Mouse (Mus musculus): ENCODE results near the gene Hist1h1t.
"Not testable (repeated sequence)": the region's sequence is repeated elsewhere in the genome, so short reads cannot be mapped to it uniquely, and the experiment has no call there.

Hist1h1t gene

DNA sequence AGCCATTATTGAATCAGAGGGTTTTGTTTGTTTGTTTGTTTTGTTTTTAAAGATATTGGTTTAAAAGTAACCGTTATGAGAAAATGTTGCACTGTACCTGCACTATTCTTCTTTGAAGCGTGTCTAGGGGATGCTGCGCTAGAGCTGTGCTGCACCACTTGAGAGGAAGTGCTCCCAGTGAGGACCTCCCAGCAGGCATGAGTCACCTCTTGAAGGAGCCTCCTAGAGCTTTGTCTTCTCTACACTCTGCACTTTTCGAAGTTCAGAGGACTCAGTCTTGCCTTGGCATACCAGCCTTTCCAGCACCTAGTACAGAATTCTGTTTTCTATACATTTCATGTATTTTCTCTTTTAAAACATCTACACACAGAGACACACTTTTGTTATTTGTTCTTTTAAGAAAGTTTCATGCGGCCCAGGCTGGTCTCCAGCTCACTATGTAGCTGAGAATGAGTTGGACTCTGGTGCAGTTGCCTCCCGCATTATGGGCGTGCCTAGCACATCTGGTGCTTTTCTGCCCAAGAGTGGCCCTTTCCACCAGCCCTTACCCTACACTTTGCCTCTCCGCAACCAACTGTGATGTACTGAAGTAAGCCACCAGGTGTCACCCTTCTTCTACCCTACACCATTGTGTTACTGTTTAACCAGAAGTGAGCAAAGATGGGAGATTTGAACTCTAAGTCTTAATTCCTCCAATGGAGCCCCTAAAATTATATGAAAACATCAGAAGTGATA, 5.3 kb downstream of the Hist1h1t start:
- DNase-seq: peak; percentile 76 to 84

DNA sequence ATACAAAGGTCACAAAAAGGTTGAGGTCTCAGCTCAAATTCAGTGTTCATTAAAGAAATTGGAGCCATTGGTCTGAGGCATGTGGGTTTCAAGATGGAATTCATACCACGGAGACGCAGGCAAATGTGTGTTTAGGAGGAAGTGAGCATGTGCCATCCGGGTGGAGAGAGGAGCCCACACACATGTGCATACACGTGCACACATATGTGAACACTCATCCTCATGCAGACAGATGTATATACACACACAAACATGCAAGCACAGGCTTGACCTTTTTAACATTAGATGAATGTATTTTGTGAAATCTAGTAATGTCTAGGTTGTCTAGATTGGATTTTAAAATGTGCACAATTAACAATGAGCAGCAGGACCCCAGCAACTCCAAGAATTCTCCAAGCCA, 6.6 kb downstream of the Hist1h1t start:
- DNase-seq: no peak

DNA sequence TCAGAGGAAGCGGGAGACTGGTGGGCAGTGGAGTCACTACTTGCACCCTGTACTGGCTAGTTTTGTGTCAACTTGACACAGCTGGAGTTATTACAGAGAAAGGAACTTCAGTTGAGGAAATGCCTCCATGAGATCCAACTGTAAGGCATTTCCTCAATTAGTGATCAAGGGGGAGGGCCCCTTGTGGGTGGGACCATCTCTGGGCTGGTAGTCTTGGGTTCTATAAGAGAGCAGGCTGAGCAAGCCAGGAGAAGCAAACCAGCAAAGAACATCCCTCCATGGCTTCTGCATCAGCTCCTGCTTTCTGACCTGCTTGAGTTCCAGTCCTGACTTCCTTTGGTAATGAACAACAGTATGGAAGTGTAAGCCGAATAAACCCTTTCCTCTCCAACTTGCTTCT, 7.2 kb downstream of the Hist1h1t start:
- DNase-seq: not testable (repeated sequence)

DNA sequence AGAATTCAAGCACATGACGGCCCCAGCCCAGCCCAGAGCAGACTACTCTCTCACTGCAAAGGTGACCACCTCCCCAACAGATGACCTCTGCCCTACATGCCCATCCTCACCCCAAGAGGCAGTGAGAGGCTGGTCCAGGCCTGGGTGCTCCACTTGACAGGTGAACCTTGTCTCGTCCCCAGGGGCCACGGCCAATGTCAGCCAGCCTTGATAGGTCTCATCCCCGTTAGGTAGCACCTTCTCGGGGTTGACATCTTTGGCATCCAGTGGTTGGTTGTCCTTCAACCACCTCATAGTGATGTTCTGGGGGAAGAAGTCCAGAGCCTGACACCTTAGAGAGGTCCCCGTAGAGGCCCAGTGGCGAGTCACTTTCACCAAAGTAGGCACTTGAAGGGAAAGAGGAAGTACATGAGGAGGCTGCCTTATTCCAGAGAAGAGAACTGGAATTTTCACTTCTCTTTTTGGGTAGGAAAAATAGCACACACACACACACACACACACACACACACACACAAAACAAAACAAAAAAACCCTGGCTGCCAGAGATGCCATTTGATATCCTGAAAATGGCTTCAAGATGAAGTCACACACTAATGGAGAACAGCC, 10.2 kb downstream of the Hist1h1t start:
- peak in 1 of 2 experiments; percentile 0 for DNase-seq

DNA sequence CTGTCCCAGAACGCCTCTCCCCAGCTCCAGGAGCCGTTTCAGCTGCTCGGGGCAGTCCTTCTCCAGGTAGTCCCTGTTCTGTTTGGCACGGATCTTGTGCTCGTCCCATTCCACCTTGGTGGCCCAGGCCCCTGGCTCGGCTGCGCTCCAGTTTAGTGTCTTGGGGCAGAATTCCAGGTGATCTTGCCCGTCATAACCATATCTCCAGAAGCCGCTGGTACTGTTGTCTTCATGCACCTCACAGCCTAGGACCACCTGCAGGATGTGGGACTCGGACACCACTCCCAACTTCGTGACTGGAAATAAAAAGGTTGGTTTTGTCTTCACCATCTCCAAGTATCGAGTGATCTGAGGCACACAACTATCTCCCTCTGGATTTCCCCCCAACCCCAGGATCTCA, 11.2 kb downstream of the Hist1h1t start:
- DNase-seq: peak in 1 of 2 experiments; percentile 0

DNA sequence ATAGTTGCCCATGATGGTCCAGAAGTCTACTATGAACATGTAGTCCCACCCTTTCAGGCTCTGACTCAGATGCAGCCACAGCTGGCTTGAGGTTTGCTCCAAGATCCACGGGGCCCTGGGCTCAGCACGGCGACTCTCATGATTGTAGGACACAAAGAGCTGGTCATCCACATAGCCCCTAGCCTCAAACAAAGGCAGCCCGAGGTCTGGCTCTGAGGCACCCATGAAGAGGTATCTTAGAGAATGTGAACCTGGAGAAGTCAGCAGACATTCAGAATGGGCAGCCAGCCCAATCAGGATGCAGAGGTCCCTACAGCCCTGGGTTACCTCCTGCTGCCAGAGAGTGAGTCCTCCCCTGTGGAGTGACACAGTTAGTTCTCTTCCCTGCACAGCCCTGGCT, 12.4 kb downstream of the Hist1h1t start:
- DNase-seq: peak in 1 of 2 experiments; percentile 1

DNA sequence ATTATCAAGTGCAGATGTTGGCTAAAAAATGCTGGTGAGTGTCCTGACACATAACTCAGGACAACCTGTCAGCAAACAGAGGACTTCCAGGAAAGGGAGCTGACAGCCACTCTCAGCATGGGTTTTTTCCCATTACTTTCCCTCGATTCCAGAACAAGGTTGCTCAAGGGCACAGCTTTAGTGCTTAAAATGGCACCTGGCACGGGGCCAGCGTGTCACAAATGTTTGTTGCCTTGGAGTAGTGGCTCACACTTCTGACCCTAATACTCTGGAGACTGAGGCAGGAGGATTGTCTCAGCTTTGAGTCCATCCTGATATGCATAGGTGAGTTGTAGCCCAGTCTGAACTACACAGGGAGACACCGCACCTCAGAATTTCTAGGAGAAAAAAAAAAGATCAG, 13.0 kb downstream of the Hist1h1t start:
- DNase-seq: peak in 1 of 2 experiments; percentile 0

DNA sequence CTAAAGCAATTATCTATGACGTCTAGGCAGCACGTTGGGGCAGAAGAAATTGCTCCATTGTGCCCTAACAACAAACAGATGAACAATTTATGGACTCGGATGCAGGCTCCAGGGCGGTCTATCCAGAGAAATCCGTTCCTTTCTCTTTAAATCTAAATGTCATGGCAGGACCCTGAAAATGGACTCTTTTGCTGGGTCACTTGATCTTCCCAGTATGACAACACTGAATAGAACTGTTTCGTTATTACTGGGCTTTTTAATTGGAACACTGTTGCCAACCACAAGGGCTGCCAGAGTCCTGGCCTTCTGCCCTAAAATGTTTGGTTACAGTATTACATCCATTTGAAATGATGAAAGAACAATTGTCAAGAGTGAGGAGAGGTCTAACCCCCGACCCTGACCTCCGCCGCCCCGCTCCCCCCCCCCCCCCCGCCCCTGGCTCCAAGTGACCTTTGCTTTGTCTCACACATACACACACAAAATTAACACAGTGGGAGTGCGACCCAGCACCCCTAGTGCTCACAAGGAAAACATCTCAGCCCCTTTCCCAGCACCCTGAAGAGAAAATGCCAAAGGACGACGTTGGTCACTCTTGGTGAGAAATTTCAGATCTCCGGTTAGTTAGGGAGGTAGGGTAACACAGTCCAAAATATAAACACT, 14.2 kb downstream of the Hist1h1t start:
- peak in 1 of 2 experiments; percentile 12 for DNase-seq

DNA sequence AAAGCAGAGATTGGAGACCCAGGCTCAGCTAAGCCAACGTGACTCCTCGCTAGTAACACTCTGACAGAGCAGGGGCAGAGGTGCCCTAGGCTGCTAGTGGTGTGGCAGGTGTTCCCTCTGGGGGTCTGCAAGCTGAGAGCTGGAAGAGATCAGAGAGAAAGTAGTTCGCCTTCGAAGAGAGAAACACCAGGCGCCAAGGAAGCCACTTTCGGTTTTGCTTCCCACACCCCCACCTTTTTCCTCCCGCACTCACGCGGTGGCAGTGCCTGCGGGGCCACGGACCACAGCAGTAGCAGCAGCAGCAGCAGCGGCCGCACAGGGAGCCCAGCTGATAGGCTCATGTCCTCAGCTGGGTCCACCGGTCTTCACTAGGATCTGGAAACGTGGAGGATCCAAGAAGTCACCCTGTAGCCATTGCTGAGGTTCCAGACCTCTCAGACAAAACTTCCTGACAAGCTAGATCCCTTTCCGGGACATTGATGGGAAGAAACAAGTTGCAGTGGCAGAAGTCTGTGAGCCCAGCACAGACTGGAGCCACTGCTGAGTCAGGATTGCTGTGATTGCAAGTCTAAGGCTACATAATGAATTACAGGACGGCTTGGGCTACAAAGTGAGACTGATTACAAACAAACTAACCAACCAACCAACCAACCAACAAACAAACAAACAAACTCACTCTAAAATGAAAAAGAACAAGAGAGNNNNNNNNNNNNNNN, 14.9 kb downstream of the Hist1h1t start, which contains the start of gene Hfe:
Hfe (minus strand) TSS at position 481 of the 716 bp plus-strand sequence.
- peak in 1 of 2 experiments; percentile 52 for DNase-seq

DNA sequence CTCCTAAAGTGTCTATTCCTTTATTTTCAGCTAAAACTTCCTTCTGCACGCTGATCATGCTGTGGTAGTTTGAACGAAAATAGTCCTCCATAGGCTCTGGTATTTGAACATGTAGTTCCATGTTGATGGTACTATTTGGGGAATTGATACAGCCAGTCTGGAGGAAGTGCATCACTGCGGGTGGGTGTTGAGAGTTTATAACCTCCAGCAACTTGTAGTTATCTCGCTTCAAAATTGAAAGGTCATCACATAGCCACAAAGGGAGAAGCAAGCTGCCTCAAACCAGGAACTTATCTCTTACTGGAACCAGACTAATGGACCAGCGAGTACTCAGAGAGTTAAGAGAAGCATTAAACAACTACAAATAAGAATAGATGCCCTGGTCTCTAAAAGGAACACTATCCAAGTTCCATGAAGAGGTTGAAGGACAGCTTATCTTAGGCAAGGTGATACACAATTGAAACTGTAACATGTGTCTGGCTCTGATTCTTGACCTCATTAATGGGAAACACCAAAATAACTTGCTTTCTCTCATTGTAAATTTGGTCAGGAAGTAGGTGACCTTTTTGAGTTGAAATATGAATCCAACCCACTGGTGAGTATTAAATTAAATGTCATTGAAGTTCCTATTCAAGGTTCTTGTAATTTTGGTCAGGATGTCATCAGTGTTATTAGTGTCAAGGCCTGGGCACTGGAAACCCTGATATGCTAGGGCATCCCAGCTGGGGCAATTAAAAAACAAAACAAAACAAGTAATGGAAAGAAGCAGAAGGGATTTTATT, 20.8 kb downstream of the Hist1h1t start:
- peak in 1 of 2 experiments; percentile 0 for DNase-seq

DNA sequence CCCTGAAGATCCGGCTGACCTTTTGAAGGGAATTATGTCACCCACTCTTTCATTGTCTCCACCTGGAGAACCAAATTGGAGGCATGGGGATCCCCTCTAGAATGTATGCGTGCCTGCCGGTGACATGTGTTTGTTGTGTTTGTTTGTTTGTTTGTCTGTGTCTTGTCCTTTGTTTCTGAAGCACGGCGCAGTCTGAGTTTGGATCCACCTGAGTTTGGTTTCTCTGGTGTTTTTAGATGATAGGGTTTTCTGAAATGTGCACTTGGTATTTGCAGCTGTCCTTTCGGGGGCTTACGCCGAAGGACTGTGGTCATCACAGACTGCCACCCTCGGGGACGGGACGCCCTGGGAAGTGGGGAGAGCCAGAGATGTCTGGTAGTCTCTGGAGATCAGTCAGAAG, 21.6 kb downstream of the Hist1h1t start:
- DNase-seq: no peak

DNA sequence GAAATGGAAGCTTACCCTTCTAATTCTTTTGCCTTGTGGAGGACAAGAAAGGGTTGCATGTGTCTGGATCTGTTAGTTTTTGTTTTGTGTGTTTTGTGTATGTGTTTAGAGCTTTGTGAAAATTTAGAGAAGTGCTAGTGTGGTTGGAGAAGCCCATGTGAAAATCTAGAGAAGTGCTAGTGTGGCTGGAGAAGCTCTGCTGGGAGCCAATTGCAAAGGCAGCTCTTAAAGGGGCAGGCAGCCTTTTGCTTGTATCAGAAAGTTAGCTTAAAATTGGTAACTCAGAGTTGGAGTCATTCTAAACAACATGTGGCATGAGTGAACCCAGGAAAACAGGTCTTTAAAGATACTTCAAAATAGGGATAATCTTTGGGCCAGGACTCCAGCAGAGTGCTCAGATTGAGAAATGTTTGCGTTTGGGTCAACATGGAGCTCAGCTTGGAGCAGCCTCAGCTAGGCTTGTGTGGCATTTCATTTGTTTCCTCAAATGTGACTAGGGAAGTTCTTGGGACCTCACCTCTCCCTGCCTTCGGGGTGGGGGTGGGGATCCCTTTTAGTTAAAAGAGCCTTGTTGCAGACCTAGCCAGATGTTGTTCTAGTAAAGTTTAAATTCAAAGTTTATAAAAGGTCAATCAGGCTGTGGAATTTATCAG, 22.1 kb downstream of the Hist1h1t start:
- DNase-seq: not testable (repeated sequence)

DNA sequence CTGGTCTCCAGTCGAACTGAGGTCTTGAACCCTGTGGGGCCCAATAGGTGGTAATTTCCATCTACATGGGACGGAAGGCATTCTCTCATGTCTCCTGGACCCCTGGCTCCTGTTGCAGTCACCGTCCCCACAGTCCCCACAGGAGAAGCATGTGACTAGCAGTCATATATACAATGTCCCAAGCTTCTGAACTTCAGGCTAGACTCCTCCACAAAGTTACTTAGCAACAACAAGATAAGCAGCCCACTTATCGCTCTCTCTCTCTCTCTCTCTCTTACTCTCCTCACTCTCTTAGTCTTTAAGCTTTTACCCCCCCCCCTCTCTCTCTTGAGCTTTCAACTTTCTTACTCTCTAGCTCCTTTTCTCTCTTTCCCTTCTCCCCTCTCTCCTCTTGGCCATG, 28.6 kb downstream of the Hist1h1t start:
- no peak for DNase-seq

DNA sequence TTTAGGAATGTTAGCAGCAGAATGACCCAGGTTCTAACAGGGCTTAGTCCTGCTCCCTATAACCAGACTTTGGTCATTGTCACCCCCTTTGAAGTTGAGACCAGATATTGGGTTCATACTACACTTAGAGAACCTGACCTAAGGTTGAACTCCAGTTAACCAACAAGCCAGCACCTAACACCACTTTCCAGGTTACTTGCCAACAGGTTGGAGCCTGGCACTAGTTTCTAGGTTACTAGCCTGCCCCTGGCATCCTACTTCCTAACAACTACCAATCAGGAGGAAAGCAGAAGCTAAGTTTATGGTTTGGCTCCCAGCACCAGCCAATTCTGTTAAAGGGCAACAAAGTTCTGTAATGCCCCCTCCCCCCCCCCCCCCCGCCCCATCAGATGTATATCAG, 29.6 kb downstream of the Hist1h1t start:
- DNase-seq: no peak

DNA sequence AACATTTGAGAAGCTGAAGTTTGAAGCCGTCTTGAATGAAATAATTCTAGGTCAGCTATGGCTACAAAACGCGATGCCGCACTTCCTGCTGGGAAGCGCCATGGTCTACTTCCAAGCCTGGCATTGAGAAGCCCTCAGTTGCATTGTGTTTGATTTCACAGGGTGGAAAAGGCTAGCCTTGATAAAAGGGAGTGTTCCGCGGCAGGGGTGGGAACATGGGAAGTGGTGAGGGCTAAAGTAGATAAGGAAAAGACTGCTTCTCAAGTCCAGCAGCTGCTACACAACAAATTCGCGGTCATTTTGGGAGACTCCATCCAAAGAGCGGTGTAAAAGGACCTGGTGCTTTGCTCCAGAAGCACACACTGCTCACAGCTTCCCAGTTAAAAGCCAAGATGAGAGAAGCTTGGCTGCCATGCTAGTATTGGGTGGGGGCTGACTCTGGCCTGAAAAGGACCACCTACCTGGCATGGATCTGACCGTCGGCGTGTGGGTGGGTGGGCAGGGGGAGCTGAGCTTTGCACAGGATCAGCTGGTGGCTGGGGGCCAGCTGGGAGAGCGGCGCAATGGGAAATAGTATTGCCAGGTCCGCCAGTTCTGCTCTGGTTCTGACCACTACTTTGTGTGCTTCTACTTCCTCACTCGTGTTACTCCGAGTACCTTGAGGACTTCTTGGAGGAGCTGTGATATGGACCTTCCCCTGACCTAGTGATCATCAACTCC, 33.0 kb downstream of the Hist1h1t start:
- DNase-seq: no peak

DNA sequence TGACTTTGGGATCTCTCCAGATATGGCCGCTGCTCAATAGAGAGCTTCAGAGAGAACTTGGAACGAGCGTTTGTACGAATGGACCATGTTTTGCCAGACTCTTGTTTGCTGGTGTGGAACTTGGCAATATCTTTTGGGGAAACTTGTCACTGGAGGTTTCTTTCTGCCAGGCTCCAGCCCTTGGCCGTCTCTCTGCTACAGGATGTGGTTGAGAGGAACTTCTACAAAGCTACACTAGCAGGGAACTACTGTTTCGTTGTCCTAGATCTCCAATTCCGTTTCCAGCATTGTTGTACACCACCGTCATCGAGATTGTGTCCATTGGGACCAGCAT, 33.5 kb downstream of the Hist1h1t start:
- DNase-seq: no peak

DNA sequence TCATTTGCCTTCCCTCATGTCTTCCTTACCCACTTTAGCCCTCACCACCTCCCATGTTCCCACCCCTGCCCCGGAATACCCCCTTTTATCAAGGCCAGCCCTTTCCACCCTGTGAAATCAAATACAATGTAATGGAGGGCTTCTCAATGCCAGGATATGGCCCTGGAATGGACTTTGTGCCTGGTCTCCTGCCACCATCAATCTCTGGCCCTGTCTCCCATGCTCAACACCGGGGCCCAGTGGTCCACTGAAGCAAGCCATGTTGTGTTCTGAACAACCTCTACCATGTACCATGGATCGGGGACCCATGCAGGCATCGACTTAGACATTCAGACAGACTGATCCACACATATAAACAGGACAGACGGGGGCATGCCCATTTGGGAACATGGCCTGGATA, 34.1 kb downstream of the Hist1h1t start:
- no peak for DNase-seq

DNA sequence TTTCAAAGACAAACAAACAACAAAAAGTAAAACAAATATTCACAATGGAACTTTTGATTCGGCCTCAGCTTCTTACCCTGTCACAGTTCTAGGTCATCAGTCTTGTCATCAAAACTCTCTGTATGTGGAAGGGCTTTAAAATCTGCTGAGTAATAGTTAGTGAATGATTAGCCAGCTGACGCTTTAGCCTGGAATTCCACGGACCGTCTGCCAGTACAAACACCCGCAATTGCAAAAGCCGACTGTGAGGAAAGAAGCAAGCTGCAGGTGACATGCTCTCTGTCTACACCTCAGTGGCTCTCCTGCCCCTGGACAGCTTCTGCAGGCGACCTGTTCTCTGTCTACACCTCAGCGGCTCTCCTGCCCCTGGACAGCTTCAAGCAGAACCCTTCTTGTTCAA, 34.9 kb downstream of the Hist1h1t start:
- DNase-seq: peak; percentile 73 to 90

DNA sequence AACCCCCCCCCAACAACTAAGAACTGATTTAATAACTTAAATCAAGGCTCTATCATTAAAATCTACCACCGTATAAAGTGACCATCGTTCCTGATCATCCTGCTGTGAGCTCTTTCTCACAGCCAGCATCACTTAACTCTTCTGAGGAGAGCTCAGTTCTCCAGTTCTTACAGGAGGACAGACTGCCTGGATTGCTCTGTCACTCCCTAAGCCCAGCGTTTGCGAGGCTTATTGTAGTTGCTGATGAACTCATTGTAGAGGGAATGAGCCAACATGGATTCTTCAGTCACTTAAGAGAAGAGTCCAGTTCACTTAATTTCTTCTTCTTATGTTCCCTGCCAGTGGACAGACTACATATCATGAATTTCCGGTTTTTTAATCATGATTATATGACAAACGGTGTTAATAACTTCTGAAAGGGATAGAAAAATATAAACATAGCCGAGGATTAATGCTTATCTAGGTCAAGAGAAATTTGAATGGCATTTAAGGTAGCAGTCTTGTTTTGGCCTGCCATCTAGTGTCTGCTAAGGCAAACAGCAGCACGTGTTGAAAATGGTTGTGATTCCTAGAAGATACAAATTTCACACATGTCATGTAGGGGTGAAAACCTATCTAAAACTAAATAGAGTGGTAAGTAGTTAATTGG, 36.7 kb downstream of the Hist1h1t start:
- DNase-seq: peak in 1 of 2 experiments; percentile 41

DNA sequence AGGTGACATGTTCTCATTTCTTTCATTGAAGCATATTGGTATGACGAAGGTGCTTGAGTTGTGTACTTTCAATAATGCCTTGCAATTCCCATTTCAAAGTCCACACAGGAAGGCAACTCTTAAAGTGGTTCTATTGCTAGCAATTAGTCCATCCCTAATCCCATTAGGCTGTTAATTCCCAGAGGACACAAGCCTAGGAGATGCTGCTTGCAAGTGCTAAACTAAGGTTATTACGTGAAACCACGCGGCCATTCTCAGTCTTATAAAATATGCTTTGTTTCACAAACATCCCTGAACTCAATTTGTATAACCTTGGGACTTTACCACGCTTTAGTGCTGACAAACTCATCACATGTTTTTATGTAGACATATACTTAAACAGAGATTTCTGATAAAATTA, 41.5 kb downstream of the Hist1h1t start:
- no peak for DNase-seq

DNA sequence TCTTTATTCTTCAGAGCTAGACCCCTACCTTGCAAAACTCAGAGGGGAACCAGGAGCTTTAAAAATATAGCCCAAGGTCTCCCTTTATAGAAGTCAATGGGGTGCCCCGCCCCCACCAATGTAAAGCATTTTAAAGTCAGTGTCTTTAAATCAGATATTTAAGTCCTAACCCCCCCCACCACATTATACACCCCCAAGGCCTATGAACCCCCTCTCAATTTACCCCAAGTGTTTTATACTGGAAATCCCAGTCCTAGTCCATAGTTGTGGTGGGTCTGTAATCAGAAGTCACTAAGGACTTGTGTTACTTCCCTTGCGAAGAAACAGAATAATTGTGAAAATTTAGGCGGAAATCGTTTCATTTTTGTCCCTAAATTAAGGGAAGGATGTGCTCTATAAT, 42.4 kb downstream of the Hist1h1t start:
- no peak for DNase-seq

All from kidney, adult 8-10 months (tissue).